Mouse (Mus musculus) heart, postnatal 36 days (tissue): ENCODE results near the gene Nr1h4. TPM values are rescaled to one million over a fixed set of nuclear protein-coding genes. Genes with fewer than 3 reads are reported as not detected.

Experiments used
- DNase-seq, 2 experiments: peaks; one replicate each; pipeline ENCODE4 v3.0.0; 2021 to 2022
- intact Hi-C: fragments of 180-260 bp; cut with DNase I; formaldehyde crosslinking; loops from one replicate; pipeline ENCODE4 v1.15.1; 2025
- total RNA-seq, 2 experiments: library from RNA; stranded (reverse); gene quantifications; 2 replicates each; pipeline ENCODE4 v1.2.3; 2021

The Nr1h4 gene
- total RNA-seq, 2 experiments from 2014 or later = 0.43 to 0.64 TPM

- intact Hi-C loops = no loop called here
- DNase-seq = no peak
Observed at GRCm38 (mm10) chr10:89522481-89522880, 10.9 kb downstream of the Nr1h4 start.

GRCm38 (mm10) chr10:89521790-89522431 is 11.5 kb downstream of the Nr1h4 start:
- intact Hi-C loops = no loop called here

GRCm38 (mm10) chr10:89520381-89520780 is 13.0 kb downstream of the Nr1h4 start:
- intact Hi-C loops = no loop called here
- no peak for DNase-seq

More at GRCm38 (mm10) chr10:89521790-89522431, 11.5 kb downstream of the Nr1h4 start:
- DNase-seq = no peak

- DNase-seq = no peak
- intact Hi-C loops = no loop called here
Observed at GRCm38 (mm10) chr10:89519226-89519625, 14.2 kb downstream of the Nr1h4 start.

GRCm38 (mm10) chr10:89518365-89518764 is 15.0 kb downstream of the Nr1h4 start:
- intact Hi-C loops = no loop called here
- no peak for DNase-seq

GRCm38 (mm10) chr10:89515813-89516212 is 17.6 kb downstream of the Nr1h4 start:
- intact Hi-C loops = no loop called here
- no peak for DNase-seq

GRCm38 (mm10) chr10:89512562-89512961 is 20.8 kb downstream of the Nr1h4 start:
- no peak for DNase-seq
- intact Hi-C loops = no loop called here

GRCm38 (mm10) chr10:89510547-89510946 is 22.8 kb downstream of the Nr1h4 start:
- intact Hi-C loops = no loop called here
- no peak for DNase-seq

- no peak for DNase-seq
- intact Hi-C loops = no loop called here
Observed at GRCm38 (mm10) chr10:89508567-89508966, 24.8 kb downstream of the Nr1h4 start.

GRCm38 (mm10) chr10:89506479-89506878 is 26.9 kb downstream of the Nr1h4 start:
- intact Hi-C loops = no loop called here
- no peak for DNase-seq

GRCm38 (mm10) chr10:89505592-89505955 is 27.8 kb downstream of the Nr1h4 start:
- intact Hi-C loops = no loop called here
- DNase-seq = no peak

- no peak for DNase-seq
- intact Hi-C loops = no loop called here
Observed at GRCm38 (mm10) chr10:89504952-89505591, 28.3 kb downstream of the Nr1h4 start.

- intact Hi-C loops = no loop called here
- no peak for DNase-seq
Observed at GRCm38 (mm10) chr10:89502986-89503560, 30.3 kb downstream of the Nr1h4 start.

- intact Hi-C loops = no loop called here
- DNase-seq = no peak
Observed at GRCm38 (mm10) chr10:89501902-89502301, 31.5 kb downstream of the Nr1h4 start.

GRCm38 (mm10) chr10:89495537-89495936 is 37.8 kb downstream of the Nr1h4 start:
- intact Hi-C loops = no loop called here
- no peak for DNase-seq

- intact Hi-C loops = no loop called here
- no peak for DNase-seq
Observed at GRCm38 (mm10) chr10:89491321-89491720, 42.1 kb downstream of the Nr1h4 start.

- intact Hi-C loops = no loop called here
- DNase-seq = no peak
Observed at GRCm38 (mm10) chr10:89490250-89490649, 43.1 kb downstream of the Nr1h4 start.

GRCm38 (mm10) chr10:89489459-89489858 is 43.9 kb downstream of the Nr1h4 start:
- intact Hi-C loops = no loop called here
- DNase-seq = no peak

GRCm38 (mm10) chr10:89486995-89487742 is 46.2 kb downstream of the Nr1h4 start:
- intact Hi-C loops = no loop called here
- no peak for DNase-seq

GRCm38 (mm10) chr10:89484907-89485306 is 48.5 kb downstream of the Nr1h4 start:
- intact Hi-C loops = no loop called here
- no peak for DNase-seq

- intact Hi-C loops = no loop called here
- no peak for DNase-seq
Observed at GRCm38 (mm10) chr10:89483812-89484602, 49.4 kb downstream of the Nr1h4 start.
